Mouse (Mus musculus): Measurements from ENCODE around the gene Slc1a1.

- TF ChIP-seq EP300 (IDR thresholded peaks at IDR 0.05) (no peak), CTCF (IDR thresholded peaks at IDR 0.05) (no peak)
These were observed 116.4 kb downstream of the Slc1a1 start for GRCm38 (mm10) chr19:28951251-28951650.

All from lung, postnatal 0 days (tissue).